Mouse (Mus musculus) heart, embryonic 15.5 days (tissue): ENCODE results near the gene Gnptab. TPM values are rescaled to one million over a fixed set of nuclear protein-coding genes. Genes with fewer than 3 reads are reported as not detected.
A peak's percentile ranks its signal among the peaks of the same experiment; 100 is the strongest.

Source experiments
- ATAC-seq: fragments of 200-750 bp; cut with Nextera tagmentation; replicated peaks from 2 replicates; pipeline ENCODE4 v1.8.0; 2017; ENCODE audit warnings: low read depth, moderate TSS enrichment; ENCODE audit not compliant: insufficient number of reproducible peaks, insufficient read depth, low FRiP score
- H3K27ac ChIP-seq: fragments of 300-500 bp; sonication (generic); 2 replicates; pipeline ENCODE4 v1.5.1; 2015; ENCODE audit warnings: mild to moderate bottlenecking, inconsistent platforms
- H3K27me3 ChIP-seq: fragments of 300-500 bp; sonication (generic); 2 replicates; pipeline ENCODE4 v1.6.1; 2015; ENCODE audit warnings: inconsistent platforms
- H3K36me3 ChIP-seq: fragments of 300-500 bp; sonication (generic); 2 replicates; pipeline ENCODE4 v1.6.1; 2015; ENCODE audit warnings: mild to moderate bottlenecking, inconsistent platforms
- H3K4me1 ChIP-seq: fragments of 300-500 bp; sonication (generic); replicated peaks from 2 replicates; pipeline ENCODE4 v1.6.1; 2015; ENCODE audit warnings: inconsistent platforms
- H3K4me2 ChIP-seq: fragments of 300-500 bp; sonication (generic); 2 replicates; pipeline ENCODE4 v1.6.1; 2015; ENCODE audit warnings: inconsistent platforms, mild to moderate bottlenecking, moderate library complexity
- H3K4me3 ChIP-seq: fragments of 300-500 bp; sonication (generic); 2 replicates; pipeline ENCODE4 v1.5.1; 2015; ENCODE audit warnings: mild to moderate bottlenecking, inconsistent platforms
- H3K9ac ChIP-seq: fragments of 300-500 bp; sonication (generic); 2 replicates; pipeline ENCODE4 v1.6.1; 2015; ENCODE audit warnings: mild to moderate bottlenecking, inconsistent platforms
- H3K9me3 ChIP-seq: fragments of 300-500 bp; sonication (generic); replicated peaks from 2 replicates; pipeline ENCODE4 v1.6.1; 2016; ENCODE audit warnings: inconsistent platforms
- WGBS: fragments of 180-500 bp; shearing (Covaris S2); methylation state at CpG from one replicate; pipeline ENCODE4 v1.1.7; 2015; ENCODE audit warnings: mixed read lengths; 5-methylcytosine and 5-hydroxymethylcytosine counted together
- polyA plus RNA-seq: library from polyadenylated mRNA; unstranded; fragments of >200 nt; fragmentation: Nextera tagmentation; extraction: Ambion mirVana; gene quantifications from 2 replicates; pipeline ENCODE4 v1.2.1, GENCODE M21; 2015

The Gnptab gene
- polyA plus RNA-seq, 1 experiment from 2014 or later: 7.5 TPM

DNA sequence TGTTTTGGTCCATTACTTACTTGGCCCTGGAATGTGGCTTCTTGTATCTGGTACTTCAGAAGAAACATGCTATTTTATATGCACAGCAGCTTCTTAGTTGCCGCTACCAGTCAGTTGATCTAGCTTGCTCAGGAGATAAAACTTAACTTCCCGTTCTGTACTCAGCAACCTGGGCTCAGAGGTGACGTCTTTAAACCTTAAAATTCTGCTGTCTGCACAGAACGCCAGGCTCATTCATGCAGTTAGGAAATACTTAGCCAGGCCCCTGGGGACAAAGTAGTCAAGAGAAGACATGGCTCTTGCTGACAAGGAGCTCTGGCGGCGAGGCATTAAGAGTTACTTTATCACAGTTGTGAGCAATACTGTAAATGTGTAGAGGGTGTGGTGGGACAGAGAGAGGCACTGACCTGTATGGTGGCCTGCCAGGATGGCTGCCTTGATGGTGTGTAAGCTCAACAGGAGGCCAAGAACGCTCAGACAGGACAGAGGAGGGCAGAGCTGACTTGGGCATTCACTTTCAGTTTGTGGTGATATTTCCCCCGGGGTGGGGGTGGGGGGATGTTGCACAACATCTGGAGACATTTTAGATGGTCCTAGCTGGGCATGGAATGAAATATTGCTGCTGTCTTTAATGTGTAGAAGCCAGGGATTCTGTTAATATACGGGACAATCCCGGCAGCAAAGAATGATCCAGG lies 11.3 kb downstream of the Gnptab start:
- H3K4me3 ChIP-seq: no peak overlapping the region
- no peak overlapping the region for H3K9ac ChIP-seq
- H3K4me2 ChIP-seq: peak overlapping the region; percentile 29
- 38% methylated on average over 10 of the region's 10 CpGs for WGBS
- no peaks in the 10 kb centered on the region for H3K36me3 ChIP-seq
- H3K4me1 ChIP-seq: peaks cover 23% of the 10 kb centered on the region
- no peak for ATAC-seq
- H3K9me3 ChIP-seq: no peaks in the 10 kb centered on the region
- H3K27me3 ChIP-seq: no peaks in the 10 kb centered on the region
- no peak overlapping the region for H3K27ac ChIP-seq

GRCm38 (mm10) chr10:88391495-88391894 lies 12.6 kb downstream of the Gnptab start:
- no peak for ATAC-seq
- H3K4me3 ChIP-seq: no peak overlapping the region
- H3K27me3 ChIP-seq: no peaks in the 10 kb centered on the region
- no peaks in the 10 kb centered on the region for H3K36me3 ChIP-seq
- H3K9me3 ChIP-seq: no peaks in the 10 kb centered on the region
- H3K4me2 ChIP-seq: no peak overlapping the region
- 92% methylated on average over 9 of the region's 9 CpGs for WGBS
- no peak overlapping the region for H3K27ac ChIP-seq
- no peak overlapping the region for H3K9ac ChIP-seq
- peaks cover 12% of the 10 kb centered on the region for H3K4me1 ChIP-seq

- no peak overlapping the region for H3K27ac ChIP-seq
- peaks cover 12% of the 10 kb centered on the region for H3K4me1 ChIP-seq
- no peak overlapping the region for H3K4me2 ChIP-seq
These were observed 13.4 kb downstream of the Gnptab start for GRCm38 (mm10) chr10:88392181-88392847.

DNA sequence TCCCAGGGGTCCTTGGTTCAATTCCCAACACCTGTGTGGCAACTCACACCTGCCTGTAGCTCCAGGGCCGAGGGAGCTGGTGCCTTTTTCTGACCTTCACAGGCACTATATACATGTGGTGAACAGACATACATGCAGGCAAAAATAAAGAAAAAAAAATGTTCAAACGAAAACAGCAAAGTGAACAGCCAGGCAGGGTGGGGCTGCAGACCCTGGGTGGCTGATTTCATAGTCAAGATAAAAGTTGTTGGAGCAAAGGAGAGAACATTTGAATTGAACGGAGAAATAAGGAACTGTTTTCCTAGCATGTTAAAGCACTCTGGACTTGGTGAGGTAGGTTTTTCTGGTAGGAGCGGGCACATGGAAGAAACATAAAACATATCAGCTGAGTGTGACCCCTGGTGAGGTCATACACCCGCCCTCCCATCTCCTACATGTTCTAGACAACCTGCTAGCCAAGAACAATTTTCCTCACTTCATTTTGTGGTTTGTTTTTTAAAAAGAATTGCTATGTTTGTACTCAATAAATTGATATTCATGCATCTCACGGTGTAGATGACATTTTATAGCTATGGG lies 19.8 kb downstream of the Gnptab start:
- H3K9ac ChIP-seq: no peak overlapping the region
- H3K27me3 ChIP-seq: no peaks in the 10 kb centered on the region
- H3K4me3 ChIP-seq: no peak overlapping the region
- H3K4me2 ChIP-seq: no peak overlapping the region
- ATAC-seq: no peak
- H3K36me3 ChIP-seq: peaks cover 4% of the 10 kb centered on the region; the same call in 1 of the 2 replicates
- no peaks in the 10 kb centered on the region for H3K4me1 ChIP-seq
- WGBS: 82% methylated on average over 6 of the region's 6 CpGs
- no peaks in the 10 kb centered on the region for H3K9me3 ChIP-seq
- no peak overlapping the region for H3K27ac ChIP-seq

More at GRCm38 (mm10) chr10:88392181-88392847, 13.4 kb downstream of the Gnptab start:
- Histone ChIP-seq H3K4me3 (no peak overlapping the region), H3K36me3 (no peaks in the 10 kb centered on the region), H3K9ac (no peak overlapping the region), H3K27me3 (no peaks in the 10 kb centered on the region), H3K9me3 (no peaks in the 10 kb centered on the region)
- no peak for ATAC-seq
- 80% methylated on average over 9 of the region's 9 CpGs for whole genome bisulfite sequencing

DNA sequence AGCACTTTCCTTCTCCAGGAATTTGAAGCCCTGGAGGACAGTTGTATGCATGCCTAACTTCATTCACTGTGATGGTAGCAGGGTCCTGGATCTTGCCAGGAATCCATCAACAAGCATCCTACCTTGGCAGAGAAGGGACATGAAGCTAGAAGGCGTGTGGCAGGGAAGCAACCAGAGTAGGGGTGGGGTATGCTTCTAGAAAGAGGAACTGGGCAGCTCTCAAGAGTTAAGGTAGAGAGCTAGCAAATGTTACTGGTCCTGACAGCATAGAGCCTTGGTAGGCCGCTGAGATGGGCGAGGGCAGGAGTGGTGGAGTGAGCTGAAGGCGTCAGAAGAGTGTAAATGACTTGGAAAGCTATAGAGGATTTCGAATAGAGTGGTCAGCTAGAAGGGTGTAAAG lies 20.3 kb downstream of the Gnptab start:
- Histone ChIP-seq H3K9me3 (no peaks in the 10 kb centered on the region), H3K27ac (no peak overlapping the region), H3K4me3 (no peak overlapping the region), H3K4me1 (no peaks in the 10 kb centered on the region), H3K9ac (no peak overlapping the region), H3K4me2 (no peak overlapping the region), H3K36me3 (peaks cover 4% of the 10 kb centered on the region; the same call in 1 of the 2 replicates), H3K27me3 (no peaks in the 10 kb centered on the region)
- no peak for ATAC-seq
- 85% methylated on average over 5 of the region's 5 CpGs for WGBS

GRCm38 (mm10) chr10:88403021-88403420 lies 24.1 kb downstream of the Gnptab start:
- Histone ChIP-seq H3K9ac (no peak overlapping the region), H3K27ac (no peak overlapping the region), H3K36me3 (peaks cover 4% of the 10 kb centered on the region; the same call in 1 of the 2 replicates), H3K4me1 (peaks cover 10% of the 10 kb centered on the region), H3K27me3 (no peaks in the 10 kb centered on the region), H3K4me2 (no peak overlapping the region), H3K4me3 (no peak overlapping the region), H3K9me3 (no peaks in the 10 kb centered on the region)
- WGBS: 93% methylated on average over 4 of the region's 4 CpGs
- no peak for ATAC-seq

- H3K27ac ChIP-seq: no peak overlapping the region
- no peaks in the 10 kb centered on the region for H3K9me3 ChIP-seq
- no peak overlapping the region for H3K4me3 ChIP-seq
- no peak for ATAC-seq
- H3K4me2 ChIP-seq: no peak overlapping the region
- H3K9ac ChIP-seq: no peak overlapping the region
- WGBS: 79% methylated on average over 6 of the region's 6 CpGs
- no peaks in the 10 kb centered on the region for H3K27me3 ChIP-seq
- H3K4me1 ChIP-seq: peaks cover 13% of the 10 kb centered on the region
- H3K36me3 ChIP-seq: peaks cover 4% of the 10 kb centered on the region; the same call in 1 of the 2 replicates
These were observed 25.3 kb downstream of the Gnptab start for GRCm38 (mm10) chr10:88404220-88404619.

GRCm38 (mm10) chr10:88405812-88406211 lies 26.9 kb downstream of the Gnptab start:
- 64% methylated on average over 7 of the region's 7 CpGs for WGBS
- H3K9ac ChIP-seq: no peak overlapping the region
- peaks cover 20% of the 10 kb centered on the region for H3K4me1 ChIP-seq
- H3K4me3 ChIP-seq: no peak overlapping the region
- no peak overlapping the region for H3K4me2 ChIP-seq
- H3K27ac ChIP-seq: peak overlapping the region; percentile 28; the same call in 1 of the 2 replicates
- no peak for ATAC-seq
- no peaks in the 10 kb centered on the region for H3K27me3 ChIP-seq
- H3K9me3 ChIP-seq: no peaks in the 10 kb centered on the region
- H3K36me3 ChIP-seq: peaks cover 4% of the 10 kb centered on the region; the same call in 1 of the 2 replicates

DNA sequence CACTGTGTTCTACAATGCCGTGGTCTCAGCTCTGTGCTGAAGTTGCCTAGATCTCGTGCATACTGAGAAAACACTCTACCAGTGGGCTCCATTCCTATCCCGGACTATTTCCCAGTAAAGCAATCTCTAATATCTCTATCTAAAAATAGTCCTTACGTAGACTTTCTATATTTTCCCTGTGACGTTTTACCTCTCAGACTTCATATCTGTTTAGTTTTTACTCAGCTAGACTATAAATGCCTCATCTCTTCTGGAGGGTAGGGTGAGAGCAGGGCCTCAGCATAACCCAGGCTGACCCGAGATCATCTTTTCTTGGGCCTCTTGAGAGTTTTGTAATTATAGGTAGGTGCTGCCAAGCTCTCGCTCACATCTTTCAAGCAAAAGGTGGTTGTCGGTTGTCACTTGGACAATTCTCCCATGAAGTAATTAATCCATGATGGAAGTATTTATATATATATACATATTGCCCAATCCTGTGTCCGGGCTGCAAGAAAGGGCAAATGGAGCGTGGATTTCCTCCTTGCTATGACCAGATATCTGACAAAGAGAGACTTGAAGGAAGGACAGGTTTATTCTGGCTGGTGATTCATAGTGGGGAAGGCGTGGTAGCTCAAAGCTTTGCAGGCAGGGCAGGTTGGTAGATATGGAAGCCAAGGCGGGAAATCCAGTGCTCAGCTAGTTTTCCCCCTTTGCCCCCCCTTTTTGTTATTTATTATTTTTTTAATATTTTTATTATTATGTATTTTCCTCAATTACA lies 29.1 kb downstream of the Gnptab start:
- no peaks in the 10 kb centered on the region for H3K27me3 ChIP-seq
- no peak overlapping the region for H3K9ac ChIP-seq
- no peaks in the 10 kb centered on the region for H3K9me3 ChIP-seq
- H3K4me1 ChIP-seq: peaks cover 20% of the 10 kb centered on the region
- no peak for ATAC-seq
- H3K27ac ChIP-seq: no peak overlapping the region
- 71% methylated on average over 12 of the region's 12 CpGs for WGBS
- H3K36me3 ChIP-seq: no peaks in the 10 kb centered on the region
- no peak overlapping the region for H3K4me2 ChIP-seq
- H3K4me3 ChIP-seq: no peak overlapping the region

- whole genome bisulfite sequencing: 67% methylated on average over 2 of the region's 2 CpGs
- Histone ChIP-seq H3K4me1 (peaks cover 20% of the 10 kb centered on the region), H3K9ac (no peak overlapping the region), H3K27me3 (no peaks in the 10 kb centered on the region), H3K4me3 (no peak overlapping the region), H3K9me3 (no peaks in the 10 kb centered on the region), H3K27ac (no peak overlapping the region), H3K4me2 (no peak overlapping the region), H3K36me3 (no peaks in the 10 kb centered on the region)
- ATAC-seq: no peak
These were observed 30.8 kb downstream of the Gnptab start for GRCm38 (mm10) chr10:88409751-88410150.
